Mouse (Mus musculus) heart, embryonic 10.5 days (tissue): ENCODE measurements around the gene Map4k4. TPM values are rescaled to one million over a fixed set of nuclear protein-coding genes. Genes with fewer than 3 reads are reported as not detected.

Experiments used
- DNase-seq: peaks from one replicate; pipeline ENCODE4 v3.0.0-alpha.2; 2017; ENCODE audit warnings: low spot score
- H3K27ac ChIP-seq: fragments of 300-500 bp; sonication (generic); 2 replicates; pipeline ENCODE4 v1.5.1; 2016; ENCODE audit warnings: mild to moderate bottlenecking
- H3K27me3 ChIP-seq: fragments of 300-500 bp; sonication (generic); 2 replicates; pipeline ENCODE4 v1.6.1; 2016; ENCODE audit warnings: mild to moderate bottlenecking; ENCODE audit not compliant: poor library complexity, insufficient read depth, severe bottlenecking
- H3K36me3 ChIP-seq: fragments of 300-500 bp; sonication (generic); 2 replicates; pipeline ENCODE4 v1.6.1; 2016; ENCODE audit warnings: mild to moderate bottlenecking, moderate library complexity
- H3K4me1 ChIP-seq: fragments of 300-500 bp; sonication (generic); 2 replicates; pipeline ENCODE4 v1.6.1; 2016; ENCODE audit warnings: mild to moderate bottlenecking
- H3K4me3 ChIP-seq: fragments of 300-500 bp; sonication (generic); 2 replicates; pipeline ENCODE4 v1.5.1; 2016; ENCODE audit warnings: mild to moderate bottlenecking, moderate library complexity
- H3K9me3 ChIP-seq: fragments of 300-500 bp; sonication (generic); 2 replicates; pipeline ENCODE4 v1.6.1; 2016; ENCODE audit warnings: mild to moderate bottlenecking, moderate library complexity
- WGBS: fragments of 180-500 bp; shearing (Covaris S2); methylation state at CpG from one replicate; pipeline ENCODE4 v1.1.7; 2016; 5-methylcytosine and 5-hydroxymethylcytosine counted together
- polyA plus RNA-seq: library from polyadenylated mRNA; unstranded; fragments of >200 nt; fragmentation: Nextera tagmentation; extraction: Ambion mirVana; gene quantifications from 2 replicates; pipeline ENCODE4 v1.2.1, GENCODE M21; 2016

The Map4k4 gene
- polyA plus RNA-seq = 19.0 and 24.7 TPM in 2 replicates

- peak; percentile 90 for DNase-seq
- Histone ChIP-seq H3K36me3 (peaks cover 11% of the 10 kb centered on the region; the same call in 1 of the 2 replicates), H3K4me1 (peaks cover 57% of the 10 kb centered on the region), H3K4me3 (peak within 1 kb of the TSS; percentile 91), H3K27me3 (no peaks in the 10 kb centered on the region), H3K27ac (peak within 1 kb of the TSS; percentile 99), H3K9me3 (no peaks in the 10 kb centered on the region)
- WGBS = 1% methylated on average over 60 of the region's 97 CpGs
Measured at GRCm38 (mm10) chr1:39900181-39901005, at the start of gene Map4k4. TSS of gene Map4k4 (plus strand) at chr1:39900913.

GRCm38 (mm10) chr1:39855949-39856348 lies 44.8 kb upstream of the Map4k4 start:
- Histone ChIP-seq H3K4me1 (peaks cover 50% of the 10 kb centered on the region), H3K9me3 (no peaks in the 10 kb centered on the region), H3K27ac (no peak overlapping the region), H3K4me3 (no peak overlapping the region), H3K36me3 (no peaks in the 10 kb centered on the region), H3K27me3 (no peaks in the 10 kb centered on the region)
- no peak for DNase-seq
- 78% methylated on average over 6 of the region's 6 CpGs for WGBS

DNA sequence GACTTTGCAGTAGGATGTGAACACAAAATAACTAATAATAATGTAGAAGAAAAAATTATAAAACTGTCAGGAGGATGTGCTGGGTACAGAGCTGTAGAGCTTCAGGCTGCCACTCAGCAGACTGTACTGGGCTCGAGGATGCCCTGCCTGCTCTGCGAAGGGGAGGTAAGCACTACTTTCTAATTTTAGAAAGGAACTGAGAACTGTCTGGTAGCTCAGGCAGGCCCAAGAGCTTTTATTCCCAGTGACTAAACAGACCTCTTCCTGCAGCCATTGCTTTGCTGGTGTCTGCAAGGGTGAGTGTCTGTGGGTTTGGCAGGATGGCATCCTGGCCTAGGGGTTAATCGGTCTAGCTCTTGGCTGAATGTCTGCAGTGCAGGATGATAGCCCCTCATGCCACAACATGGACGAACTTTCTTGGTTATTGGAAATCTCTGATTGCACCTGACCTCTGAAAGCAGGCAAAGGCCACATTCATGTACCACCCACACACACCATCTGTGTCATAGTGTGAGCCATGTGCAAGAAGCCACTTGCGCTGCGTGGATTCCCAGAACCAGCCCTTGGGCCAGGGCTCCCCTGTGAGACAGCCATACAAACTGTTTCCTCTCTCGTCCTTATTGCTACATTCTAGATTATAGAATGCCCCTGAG lies 43.8 kb upstream of the Map4k4 start:
- no peak overlapping the region for H3K4me3 ChIP-seq
- no peaks in the 10 kb centered on the region for H3K36me3 ChIP-seq
- WGBS = 60% methylated on average over 7 of the region's 7 CpGs
- no peak for DNase-seq
- H3K27me3 ChIP-seq = no peaks in the 10 kb centered on the region
- no peaks in the 10 kb centered on the region for H3K9me3 ChIP-seq
- H3K27ac ChIP-seq = peak overlapping the region; percentile 59
- peaks cover 40% of the 10 kb centered on the region for H3K4me1 ChIP-seq

- 82% methylated on average over 6 of the region's 6 CpGs for WGBS
- H3K4me1 ChIP-seq = peaks cover 35% of the 10 kb centered on the region
- H3K27me3 ChIP-seq = no peaks in the 10 kb centered on the region
- H3K4me3 ChIP-seq = no peak overlapping the region
- DNase-seq = no peak
- H3K27ac ChIP-seq = peak overlapping the region; percentile 59
- no peaks in the 10 kb centered on the region for H3K9me3 ChIP-seq
- no peaks in the 10 kb centered on the region for H3K36me3 ChIP-seq
Measured at GRCm38 (mm10) chr1:39857448-39857820, 43.3 kb upstream of the Map4k4 start.

DNA sequence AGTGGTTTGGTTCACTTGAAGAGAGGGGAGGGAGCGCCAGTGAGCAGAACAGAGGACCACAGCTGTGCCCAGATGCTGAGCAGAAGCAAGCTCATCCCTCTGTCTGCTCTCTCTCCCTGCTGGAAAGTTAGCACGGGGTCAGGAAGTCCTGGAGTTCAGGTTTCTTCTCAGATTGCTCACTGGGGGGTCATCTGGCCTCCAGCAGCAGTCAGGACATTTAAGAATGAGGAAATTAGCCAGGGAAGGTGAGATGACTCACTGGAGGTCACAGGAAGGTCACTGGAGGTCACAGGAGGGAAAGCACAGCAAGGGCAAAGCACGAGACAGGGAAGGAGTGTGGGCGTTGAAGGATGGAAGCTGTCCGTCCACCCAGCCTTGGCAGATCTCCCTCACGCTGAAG lies 41.5 kb upstream of the Map4k4 start:
- DNase-seq = no peak
- H3K9me3 ChIP-seq = no peaks in the 10 kb centered on the region
- H3K36me3 ChIP-seq = no peaks in the 10 kb centered on the region
- H3K27me3 ChIP-seq = no peaks in the 10 kb centered on the region
- 24% methylated on average over 6 of the region's 6 CpGs for WGBS
- H3K27ac ChIP-seq = peak overlapping the region; percentile 73
- H3K4me1 ChIP-seq = peaks cover 28% of the 10 kb centered on the region
- H3K4me3 ChIP-seq = no peak overlapping the region

DNA sequence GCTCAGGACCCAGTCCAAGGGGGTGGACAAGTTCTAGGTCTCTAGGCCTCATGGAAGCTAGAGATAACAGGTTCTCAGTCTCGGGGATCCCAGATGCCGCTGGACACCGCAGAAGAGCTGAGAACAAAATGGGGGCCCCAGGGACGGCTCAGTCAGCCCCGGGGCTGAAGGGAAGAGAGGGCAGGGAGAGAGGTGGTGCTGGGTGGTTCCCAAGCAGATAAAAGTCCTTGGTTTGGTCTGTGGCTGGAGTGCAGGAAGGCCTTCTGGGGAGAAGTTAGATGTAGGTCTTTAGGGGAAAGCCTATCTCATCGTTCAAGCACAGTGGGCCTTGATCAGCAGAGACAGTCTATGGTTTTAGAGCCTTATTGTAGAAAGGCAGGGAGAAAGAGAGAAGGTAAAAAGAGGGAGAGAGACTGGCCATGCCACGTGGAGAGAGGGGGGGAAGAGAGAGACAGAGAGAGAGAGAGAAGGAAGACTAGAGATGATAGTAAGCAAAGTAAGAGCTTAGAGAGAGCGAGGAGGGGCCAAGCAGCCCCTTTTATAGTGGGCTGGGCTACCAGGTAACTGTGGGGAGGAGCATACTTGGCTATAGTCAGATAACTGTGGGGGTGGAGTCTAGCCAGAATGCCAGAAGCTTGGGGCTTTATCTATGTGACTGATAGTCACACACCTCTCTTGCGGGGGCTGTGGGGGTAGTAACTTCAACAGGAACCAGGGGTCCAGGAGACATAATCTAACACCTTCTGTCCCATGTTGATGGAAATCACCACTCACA lies 34.2 kb upstream of the Map4k4 start:
- Histone ChIP-seq H3K4me3 (no peak overlapping the region), H3K4me1 (peaks cover 38% of the 10 kb centered on the region), H3K27me3 (no peaks in the 10 kb centered on the region), H3K9me3 (no peaks in the 10 kb centered on the region), H3K36me3 (no peaks in the 10 kb centered on the region), H3K27ac (peak overlapping the region; percentile 75; the same call in 1 of the 2 replicates)
- DNase-seq = no peak
- WGBS = 66% methylated on average over 9 of the region's 9 CpGs

DNA sequence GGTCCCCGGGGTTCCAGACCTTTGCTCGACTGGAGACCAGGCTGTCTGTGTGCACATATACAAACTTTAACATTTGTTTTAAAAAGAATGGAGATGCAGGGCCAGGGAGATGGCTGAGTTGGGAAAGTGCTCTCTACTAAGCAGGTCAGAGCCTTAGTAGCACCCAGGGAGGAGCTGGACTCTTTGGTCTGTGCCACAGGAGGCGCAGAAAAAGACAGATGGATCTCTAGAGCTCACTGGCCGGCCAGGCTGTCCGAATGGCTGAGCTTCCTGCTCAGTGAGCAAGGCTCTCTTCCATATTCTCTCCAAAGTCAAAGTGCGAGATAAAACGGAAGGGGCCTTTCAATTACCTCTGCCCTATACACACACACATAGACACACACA lies 33.6 kb upstream of the Map4k4 start:
- H3K27ac ChIP-seq = peak overlapping the region; percentile 75; the same call in 1 of the 2 replicates
- no peak overlapping the region for H3K4me3 ChIP-seq
- no peaks in the 10 kb centered on the region for H3K9me3 ChIP-seq
- no peaks in the 10 kb centered on the region for H3K27me3 ChIP-seq
- no peak for DNase-seq
- no peaks in the 10 kb centered on the region for H3K36me3 ChIP-seq
- WGBS = 60% methylated on average over 7 of the region's 7 CpGs
- peaks cover 38% of the 10 kb centered on the region for H3K4me1 ChIP-seq

DNA sequence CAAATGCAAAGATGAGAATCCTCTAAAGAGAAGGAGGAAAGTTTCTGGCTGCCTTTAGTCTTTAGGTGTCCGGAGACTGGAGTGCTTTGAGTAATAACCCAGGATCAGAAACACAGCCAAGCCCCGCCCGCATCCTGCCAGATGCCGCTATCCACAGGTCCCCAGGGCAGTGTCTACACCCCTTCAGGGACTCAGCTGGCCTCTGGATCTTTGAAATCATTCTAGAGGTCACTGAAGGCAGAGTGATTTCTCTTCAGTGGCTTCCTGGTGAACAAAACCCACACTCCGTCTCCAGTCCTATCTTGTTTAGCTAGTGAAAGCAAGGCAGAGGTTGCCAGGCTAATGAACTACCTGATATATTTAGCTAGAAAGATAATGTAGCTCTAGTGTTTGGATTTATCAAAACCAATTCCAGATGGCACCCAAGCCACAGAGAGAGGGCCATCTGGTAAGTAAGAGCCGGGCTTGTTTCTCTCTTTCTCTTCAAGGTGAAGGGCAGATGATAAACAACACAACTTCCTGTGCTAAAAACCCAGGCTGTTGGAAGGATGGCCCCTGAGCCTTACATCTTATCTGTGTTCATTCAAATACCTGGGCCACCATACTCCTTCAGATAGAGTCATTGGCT lies 32.6 kb upstream of the Map4k4 start:
- H3K27me3 ChIP-seq = no peaks in the 10 kb centered on the region
- DNase-seq = no peak
- H3K27ac ChIP-seq = peak overlapping the region; percentile 75
- no peaks in the 10 kb centered on the region for H3K36me3 ChIP-seq
- no peak overlapping the region for H3K4me3 ChIP-seq
- H3K4me1 ChIP-seq = peaks cover 38% of the 10 kb centered on the region
- 15% methylated on average over 6 of the region's 6 CpGs for WGBS
- H3K9me3 ChIP-seq = no peaks in the 10 kb centered on the region

DNA sequence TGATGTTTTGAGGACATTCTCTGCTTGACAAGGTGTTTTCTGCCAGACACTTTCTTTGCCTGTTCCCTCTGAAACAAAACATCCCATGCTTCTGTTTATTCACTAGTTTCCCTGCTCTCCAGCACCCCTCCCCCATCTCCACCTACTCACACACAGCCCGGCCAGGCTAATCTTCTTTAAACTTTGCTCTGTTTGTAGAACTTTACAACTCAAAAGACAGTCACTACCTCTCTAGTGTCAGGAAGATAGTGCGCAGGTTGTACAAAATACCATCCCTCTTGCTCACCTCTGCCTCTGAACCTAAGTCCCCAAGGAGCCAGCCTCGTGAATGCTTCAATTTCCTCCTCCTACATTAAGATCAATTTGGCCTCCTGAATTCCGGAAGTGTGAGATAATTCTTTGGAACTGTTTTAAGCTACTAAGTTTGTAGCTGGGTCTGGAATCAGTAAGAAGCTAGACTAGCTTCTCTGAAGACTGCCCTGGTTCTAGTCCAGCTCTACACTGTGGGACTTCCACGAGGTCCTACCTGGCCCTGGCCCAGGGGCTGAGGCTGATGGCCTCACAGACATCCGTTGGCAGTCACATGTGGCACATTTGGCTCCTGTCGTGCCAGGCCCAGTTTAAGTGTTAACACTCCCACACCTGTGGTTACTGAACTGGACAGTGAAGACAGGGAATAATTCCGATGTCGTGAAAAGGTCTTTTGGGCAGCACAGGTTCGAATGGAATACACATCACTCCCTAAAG lies 31.7 kb upstream of the Map4k4 start:
- Histone ChIP-seq H3K27me3 (no peaks in the 10 kb centered on the region), H3K4me3 (no peak overlapping the region), H3K4me1 (peaks cover 38% of the 10 kb centered on the region), H3K9me3 (no peaks in the 10 kb centered on the region), H3K27ac (peak overlapping the region; percentile 63; the same call in 1 of the 2 replicates), H3K36me3 (no peaks in the 10 kb centered on the region)
- 59% methylated on average over 10 of the region's 10 CpGs for WGBS
- DNase-seq = no peak

DNA sequence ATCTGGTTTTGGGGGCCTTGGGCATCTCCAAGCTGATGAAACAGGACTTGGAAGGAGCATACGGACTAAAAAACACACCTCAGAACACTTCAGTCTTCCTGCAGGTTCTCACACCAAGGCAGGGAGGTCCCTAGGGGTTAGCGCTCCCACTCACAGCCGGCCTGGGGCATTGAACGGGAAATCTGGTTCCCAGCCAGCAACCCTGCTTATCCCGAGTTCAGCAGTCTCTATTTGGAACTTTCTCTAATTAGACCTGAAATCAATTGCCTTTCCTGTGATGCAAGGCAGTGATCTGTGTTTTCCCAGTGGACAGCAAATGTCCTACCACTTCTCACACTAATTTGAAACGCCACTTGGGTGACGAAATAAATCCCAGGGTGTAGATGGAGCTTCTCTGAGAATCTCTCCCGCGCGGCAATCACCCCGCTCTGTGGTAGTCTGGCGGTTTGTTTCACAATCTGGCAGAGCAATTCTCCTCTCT lies 31.0 kb upstream of the Map4k4 start:
- Histone ChIP-seq H3K27me3 (no peaks in the 10 kb centered on the region), H3K27ac (peak overlapping the region; percentile 63; the same call in 1 of the 2 replicates), H3K36me3 (no peaks in the 10 kb centered on the region), H3K4me3 (no peak overlapping the region), H3K9me3 (no peaks in the 10 kb centered on the region), H3K4me1 (peaks cover 38% of the 10 kb centered on the region)
- DNase-seq = no peak
- WGBS = 46% methylated on average over 12 of the region's 12 CpGs

DNA sequence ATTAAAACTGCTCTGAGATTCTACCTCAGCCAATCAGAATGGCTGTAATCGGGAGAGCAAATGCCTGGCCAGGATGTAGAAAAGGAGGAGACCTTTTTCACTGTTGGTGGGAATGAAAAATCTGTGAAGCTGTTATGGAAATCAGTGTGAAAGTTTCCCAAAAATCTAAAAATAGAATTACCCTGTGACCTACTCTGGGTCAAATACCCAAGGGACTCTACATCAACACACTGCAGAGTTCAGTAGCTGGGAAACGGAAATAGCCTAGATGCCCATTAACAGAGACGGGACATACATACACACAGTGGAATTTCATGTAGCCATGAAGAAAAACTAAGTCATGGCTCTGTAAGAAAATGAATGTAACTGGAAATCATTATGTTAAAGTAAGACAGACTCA lies 22.7 kb upstream of the Map4k4 start:
- WGBS = 40% methylated on average over 3 of the region's 3 CpGs
- no peak for DNase-seq
- H3K27ac ChIP-seq = no peak overlapping the region
- H3K9me3 ChIP-seq = no peaks in the 10 kb centered on the region
- H3K4me3 ChIP-seq = no peak overlapping the region
- H3K27me3 ChIP-seq = no peaks in the 10 kb centered on the region
- no peaks in the 10 kb centered on the region for H3K36me3 ChIP-seq
- 0 out of 2 replicates have a peak, but pooled peaks cover 10% of the 10 kb centered on the region for H3K4me1 ChIP-seq

GRCm38 (mm10) chr1:39882505-39882904 lies 18.2 kb upstream of the Map4k4 start:
- H3K27ac ChIP-seq = no peak overlapping the region
- no peaks in the 10 kb centered on the region for H3K27me3 ChIP-seq
- no peaks in the 10 kb centered on the region for H3K9me3 ChIP-seq
- no peaks in the 10 kb centered on the region for H3K36me3 ChIP-seq
- no peak for DNase-seq
- WGBS = 92% methylated on average over 4 of the region's 4 CpGs
- H3K4me3 ChIP-seq = no peak overlapping the region
- peaks cover 13% of the 10 kb centered on the region; the same call in 1 of the 2 replicates for H3K4me1 ChIP-seq
